Mouse (Mus musculus): ENCODE results near the gene Rgs3.

Rgs3 gene

DNA sequence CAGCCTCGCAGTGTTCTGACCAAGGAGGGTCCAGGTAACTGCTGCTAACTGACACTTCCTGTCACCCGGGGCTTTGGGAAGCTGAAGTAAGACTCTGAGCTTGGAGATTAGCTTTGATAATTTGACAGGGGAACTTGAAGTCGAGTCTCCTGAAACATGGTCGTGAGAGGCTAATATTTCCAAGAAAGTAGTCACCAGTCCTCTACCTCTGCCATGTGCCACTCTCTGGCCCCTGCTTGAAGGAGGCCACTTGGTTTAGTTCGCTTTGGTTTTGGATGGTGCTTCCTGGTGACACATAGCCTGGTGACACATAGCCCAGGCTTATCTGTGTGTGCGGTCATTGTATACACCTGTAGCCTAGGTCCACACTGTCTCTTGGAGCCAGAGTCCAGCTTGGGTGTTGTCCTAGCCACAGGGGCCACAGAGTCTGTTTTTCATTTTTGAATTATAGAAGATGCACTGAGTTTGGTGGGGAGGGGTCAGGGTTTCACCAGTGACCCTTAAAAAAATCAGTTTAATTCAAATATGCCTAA lies at the start of gene Rgs3:
Gene Rgs3 (plus strand): TSS at position 51 of the 533 bp plus-strand sequence.
- no peak for DNase-seq (ENCODE audit: low read depth, low spot score)

DNA sequence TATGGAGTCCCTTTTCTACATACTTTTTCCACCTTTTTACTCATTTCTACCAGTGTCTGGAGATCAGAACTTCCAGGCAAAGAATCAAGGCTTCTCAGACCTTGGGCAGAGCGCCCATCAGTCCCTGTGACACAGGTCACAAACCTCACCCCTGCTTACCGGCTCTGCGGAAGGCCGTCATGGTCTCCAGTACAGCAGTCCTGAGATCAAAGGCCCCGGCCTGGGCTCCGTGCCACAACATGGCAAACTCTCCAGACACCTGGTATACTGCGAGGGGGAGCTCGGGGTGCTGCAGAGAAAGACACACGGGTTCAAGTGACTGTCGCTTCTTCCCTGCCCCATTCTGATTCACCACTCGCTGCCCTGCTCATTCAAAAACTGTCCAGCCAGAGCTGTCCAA lies 49.7 kb upstream of the Rgs3 start:
- no peak for DNase-seq (ENCODE audit: low read depth, low spot score)

DNA sequence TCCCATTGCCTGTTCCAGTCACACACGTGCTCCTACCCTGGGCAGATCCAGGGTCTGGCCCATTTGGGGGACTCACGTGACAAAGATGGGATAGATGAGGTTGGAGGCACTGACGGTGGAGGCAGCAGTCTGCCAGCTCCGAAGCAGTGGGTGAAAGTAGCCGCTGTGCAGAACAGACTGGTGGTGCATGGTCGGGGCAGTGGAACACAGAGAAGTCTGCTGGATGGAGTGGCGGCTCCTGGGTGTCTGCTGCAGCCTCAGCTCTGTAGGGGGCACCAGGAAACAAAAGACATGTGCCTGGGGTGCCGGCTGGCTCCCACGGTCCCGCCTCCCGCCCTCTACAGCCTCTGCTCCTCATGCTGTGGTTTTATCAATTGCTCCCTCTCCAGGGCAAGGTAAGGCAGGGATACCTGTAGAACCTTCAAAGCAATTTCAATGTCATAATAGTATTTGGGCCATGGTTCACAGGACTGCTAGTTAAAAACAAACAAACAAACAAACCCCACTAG lies 45.6 kb upstream of the Rgs3 start:
- peak; percentile 55 for DNase-seq (ENCODE audit: low read depth, low spot score)

DNA sequence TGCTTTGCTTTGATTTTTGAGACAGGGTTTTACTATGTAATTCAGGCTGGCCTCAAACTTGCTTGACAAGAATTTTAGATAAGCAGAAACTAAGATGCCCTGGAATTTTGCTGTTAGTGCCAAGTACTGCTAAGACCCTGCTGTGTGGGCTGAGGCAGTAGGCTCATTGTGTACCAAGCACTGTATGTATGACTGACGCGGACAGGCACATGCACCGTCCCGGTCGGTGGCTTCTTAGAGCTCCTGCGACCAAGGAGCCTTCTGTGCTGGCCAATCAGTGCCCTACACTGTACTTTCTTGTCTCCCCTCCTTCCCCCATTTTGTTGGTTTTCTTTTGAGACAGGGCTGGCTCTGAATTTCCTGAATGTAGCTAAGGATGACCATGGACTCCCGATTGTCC lies 44.7 kb upstream of the Rgs3 start:
- DNase-seq (ENCODE audit: low read depth, low spot score) = no peak

DNA sequence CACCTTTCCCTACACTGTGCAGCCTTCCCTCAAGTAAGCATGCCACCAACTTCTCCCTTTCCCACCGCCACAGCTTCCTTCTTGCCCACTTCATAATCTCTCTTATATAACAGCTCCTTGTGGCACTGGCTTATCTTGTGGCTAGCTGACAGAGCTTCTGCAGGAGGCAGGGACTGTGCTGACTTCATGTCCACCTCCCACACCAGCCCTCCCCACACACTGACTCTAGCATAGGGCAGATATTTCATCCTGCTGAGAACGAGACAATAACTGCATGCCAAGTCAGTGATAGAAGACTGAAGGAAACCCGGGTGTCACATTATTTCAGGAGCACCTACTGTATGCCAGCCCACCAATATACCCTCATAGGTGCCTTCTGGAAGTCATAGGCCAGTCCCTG lies 44.2 kb upstream of the Rgs3 start:
- no peak for DNase-seq (ENCODE audit: low read depth, low spot score)

DNA sequence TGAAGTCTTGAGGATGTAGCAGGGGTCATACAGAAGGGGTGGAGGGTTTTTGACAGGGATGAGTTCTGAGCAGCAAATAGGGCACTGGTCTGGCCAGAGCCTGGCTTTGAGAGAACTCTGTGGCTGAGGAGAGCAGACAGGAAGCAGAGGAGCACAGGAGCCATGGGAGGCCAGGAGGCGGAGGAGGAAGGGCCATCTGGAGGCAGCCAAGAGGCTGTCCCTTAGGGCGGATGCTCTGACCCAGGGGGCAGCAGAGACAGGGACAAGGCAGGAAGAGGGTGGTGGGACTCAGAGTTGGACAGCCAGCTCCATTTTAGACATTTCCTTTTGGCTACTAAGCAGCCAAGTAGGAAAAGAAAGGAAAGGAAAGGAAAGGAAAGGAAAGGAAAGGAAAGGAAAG lies 43.6 kb upstream of the Rgs3 start:
- DNase-seq (ENCODE audit: low read depth, low spot score) = no peak

DNA sequence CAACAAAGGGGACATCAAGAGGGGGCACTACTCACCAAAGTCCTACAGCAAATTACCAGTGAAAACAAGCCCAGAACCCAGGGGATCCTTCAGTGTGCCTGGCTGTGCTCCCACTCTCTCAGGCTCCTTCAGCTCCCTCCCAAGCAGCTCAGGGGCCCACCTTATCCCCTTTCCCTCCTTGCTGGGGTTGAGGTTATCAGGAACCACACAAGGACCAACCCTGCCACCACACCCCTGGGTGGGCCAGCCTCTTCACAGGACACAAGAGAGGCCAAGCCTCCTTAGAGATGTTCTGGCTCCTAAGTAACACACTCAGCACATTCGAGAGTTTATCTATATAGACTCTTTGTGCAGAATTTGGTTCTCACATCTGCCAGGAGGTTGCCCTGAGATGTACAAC lies 43.1 kb upstream of the Rgs3 start:
- no peak for DNase-seq (ENCODE audit: low read depth, low spot score)

DNA sequence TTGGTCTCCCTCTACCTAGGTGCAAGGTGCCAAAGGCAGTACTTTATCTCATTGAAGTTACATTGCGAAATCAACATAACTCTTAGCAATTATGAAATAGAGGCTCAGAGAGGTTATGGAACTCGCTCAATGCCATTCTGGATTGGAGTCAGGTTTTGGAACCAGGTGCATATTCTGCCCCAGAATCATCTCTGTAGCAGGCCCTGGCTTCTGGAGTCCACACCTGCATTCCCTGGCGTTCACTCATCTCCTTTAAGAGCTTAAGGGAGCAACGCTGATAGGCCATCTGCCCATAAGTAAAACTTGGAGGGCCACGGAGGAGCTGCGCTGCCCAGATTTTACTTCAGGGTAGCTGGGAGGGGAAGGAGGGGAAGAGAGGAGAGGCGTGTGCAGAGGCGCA lies 42.6 kb upstream of the Rgs3 start:
- no peak for DNase-seq (ENCODE audit: low read depth, low spot score)

DNA sequence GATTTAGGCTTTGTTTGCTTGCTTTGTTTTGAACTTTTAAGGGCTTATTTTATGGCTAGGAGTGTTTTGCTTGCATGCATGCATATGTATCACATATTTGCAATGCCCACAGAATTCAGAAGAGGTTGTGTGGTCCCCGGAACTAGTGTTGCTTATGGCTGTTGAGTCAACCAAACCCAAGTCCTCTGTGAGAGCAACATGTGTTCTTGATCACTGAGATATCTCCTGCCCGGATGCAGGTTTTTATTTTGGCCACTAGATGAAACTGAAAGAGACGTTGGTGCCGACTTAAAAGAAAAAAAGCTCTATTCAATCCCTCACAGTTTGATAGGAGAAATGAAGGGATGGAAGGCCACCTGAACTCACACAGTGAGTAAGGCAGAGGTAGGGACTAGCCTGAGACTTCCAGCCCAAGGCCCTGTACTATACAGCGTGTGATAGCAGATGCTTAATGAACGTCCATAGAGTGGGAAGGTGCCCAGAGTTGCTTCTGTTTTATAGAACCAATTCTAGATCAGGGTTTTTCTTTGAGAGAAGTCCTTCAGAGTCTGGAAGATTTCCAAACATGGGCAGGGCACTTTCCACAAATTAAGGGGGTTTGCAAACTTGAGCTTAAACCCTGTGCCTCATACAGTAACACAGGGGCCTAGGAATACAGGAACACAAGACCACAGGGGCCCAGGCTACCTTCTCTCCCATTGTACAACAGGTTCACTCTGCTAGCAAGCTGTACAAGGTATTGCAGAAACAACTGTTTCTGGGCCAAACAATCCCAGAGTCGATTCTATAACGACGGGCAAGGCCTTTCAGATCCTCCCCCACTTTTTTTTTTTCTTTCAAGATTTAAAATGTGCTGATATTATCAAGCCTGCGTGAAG lies 41.9 kb upstream of the Rgs3 start:
- DNase-seq (ENCODE audit: low read depth, low spot score) = no peak

DNA sequence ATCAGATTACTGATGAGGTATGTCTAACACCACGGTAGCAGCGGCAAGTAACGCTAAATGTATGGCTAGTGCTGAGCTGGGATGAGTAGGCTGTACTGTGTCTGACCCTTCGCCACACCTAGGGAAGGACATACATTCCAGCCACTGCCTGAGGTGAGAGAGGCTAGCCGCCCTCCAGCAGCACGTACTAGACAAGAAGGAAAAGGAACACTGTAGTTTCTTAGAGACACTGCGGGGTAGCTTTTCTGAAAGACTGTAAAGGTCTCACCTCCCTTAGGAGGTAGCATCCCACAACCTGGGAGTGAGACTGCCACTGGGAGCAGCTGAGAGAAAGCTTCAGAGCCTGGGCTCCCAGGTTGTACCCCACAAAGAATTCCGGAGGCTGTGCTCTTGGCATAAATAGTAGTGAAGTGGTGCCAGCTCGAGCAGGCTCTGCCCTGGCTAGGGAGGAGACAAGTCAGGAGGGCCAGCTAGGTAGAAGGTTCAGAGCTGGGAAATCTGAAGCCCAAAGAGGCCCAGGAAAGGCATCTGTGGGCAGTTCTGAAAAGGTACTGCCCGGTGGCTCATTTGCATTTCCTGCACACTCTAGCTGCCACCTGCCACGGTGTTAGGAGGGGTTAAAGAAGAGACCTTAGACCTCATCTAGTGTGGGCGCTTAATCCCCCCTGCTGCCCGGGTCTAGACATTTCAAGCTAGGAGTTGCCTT lies 41.1 kb upstream of the Rgs3 start:
- no peak for DNase-seq (ENCODE audit: low read depth, low spot score)

DNA sequence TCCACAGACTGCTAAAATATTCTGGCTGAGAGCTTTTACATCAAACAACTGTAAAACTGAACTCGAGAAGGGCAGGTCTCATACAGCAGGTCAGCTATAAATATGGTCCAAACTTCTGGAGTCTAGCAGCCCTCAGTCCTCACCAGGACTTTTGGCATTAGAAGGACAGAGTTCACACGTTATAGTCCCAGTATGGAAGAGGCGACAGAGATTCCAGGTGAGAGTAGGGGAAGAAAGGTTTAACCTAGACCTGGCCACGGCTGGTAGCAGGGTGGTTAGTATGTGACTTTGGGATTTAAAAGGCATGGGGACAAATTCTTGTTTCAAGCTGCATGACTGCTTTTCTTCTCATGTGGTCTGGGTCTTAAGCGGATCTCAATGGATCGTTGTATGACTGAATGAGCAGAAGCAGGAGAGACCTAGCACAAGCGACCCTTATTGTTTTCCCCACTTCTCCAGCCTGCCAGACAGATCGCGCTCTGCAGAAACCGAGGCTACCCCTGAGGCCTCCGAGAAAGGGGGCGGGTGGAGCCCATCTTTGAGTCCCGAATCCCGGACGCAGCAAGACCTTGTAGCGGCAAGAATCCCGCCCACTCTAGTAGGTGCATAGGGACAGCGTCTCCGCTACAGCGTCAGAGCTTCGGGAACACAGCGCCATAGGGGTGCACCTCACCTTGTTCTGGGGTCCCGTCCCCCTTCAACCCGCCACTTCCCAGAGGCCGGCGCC lies 40.4 kb upstream of the Rgs3 start:
- DNase-seq (ENCODE audit: low read depth, low spot score) = peak; percentile 74

DNA sequence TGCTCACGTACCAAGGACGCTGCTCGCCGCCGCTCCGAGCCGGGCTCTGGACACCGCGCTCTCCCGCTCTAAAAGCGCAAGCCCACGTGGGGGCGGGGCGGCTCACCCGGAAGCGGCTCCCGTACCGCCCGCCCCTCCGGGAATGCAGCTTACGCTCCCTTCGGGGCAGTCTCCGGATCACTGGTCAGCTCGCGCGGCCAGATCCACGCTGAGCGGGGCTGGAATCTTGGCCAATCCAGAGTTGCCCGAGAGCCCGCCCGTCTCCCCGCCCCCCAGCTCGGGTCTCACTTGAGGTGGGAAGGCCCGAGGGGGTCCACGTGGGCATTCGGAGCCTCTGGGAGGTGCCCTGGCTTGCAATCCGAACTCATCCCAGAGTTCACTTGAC lies 39.8 kb upstream of the Rgs3 start, which contains the start of gene Alad:
Gene Alad (minus strand): TSS at position 70 of the 385 bp plus-strand sequence.
- peak; percentile 88 for DNase-seq (ENCODE audit: low read depth, low spot score)

DNA sequence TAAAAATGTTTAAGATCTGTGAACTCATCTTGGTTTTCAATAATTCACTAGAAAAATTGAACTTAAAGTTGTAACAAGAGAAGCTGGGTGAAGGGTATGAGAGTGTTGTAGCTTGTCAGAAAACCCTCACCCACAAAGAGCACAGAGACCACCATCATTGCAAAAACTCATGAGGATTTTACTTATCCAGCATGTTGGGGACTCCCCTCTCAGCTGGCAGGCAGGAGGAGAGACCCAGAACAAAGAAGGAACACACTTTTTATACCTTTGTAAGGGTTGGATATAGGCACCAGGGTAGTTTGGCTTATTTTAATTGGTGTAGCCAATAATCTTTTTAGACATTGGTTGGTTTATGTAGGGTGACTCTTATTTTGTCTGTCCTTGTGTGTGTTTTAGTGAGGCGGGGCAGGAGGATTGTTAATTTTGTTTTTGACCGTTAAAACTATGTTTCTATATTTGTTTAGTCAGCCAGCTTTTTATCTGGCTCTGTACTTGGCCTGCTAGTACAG lies 38.7 kb upstream of the Rgs3 start:
- no peak for DNase-seq (ENCODE audit: low read depth, low spot score)

DNA sequence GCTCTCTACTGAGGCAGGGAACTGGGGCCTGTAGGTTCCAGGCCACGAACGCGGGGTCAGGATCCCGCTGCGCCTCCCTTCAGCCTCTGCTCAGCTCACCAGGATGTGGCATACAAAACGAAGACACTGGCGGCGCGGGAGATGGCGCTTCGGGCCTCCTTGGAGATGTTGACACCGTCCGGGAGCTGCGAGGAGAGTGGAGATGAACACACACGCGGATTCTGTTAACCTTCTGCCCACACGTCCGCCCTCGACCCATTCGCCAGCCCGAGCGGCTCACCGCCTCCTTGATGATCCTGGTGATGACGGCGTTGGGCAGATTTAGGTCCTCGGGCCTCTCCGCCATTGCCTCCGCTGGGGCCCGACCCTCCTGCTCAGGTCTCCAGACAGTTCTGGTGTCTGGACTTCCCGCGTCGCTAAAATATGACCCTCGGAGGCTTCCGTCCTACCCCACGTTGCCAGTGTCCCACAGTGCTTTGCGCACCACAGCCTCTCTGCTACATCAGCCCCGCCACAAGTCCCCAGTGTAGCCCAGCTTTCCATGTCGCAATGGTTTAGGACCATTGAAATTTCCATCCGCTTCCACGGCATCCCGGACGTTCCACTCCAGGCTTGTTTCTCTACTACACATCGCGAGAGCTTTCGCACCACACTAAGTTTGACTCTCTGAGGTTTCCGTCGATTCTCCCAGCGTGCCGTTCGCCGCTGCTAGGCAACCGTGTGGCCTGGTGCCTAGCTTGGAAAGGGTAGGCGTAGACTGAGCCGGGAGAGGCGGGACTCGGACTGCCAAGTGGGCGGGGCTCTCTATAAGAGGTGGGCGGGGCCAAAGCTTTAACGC lies 34.8 kb upstream of the Rgs3 start, which contains the start of the genes Pole3 and 4933430I17Rik:
Gene Pole3 (minus strand): TSS at position 418 of the 838 bp plus-strand sequence.
Gene 4933430I17Rik (plus strand): TSS at position 719 of the 838 bp plus-strand sequence.
- peak; percentile 99 for DNase-seq (ENCODE audit: low read depth, low spot score)

DNA sequence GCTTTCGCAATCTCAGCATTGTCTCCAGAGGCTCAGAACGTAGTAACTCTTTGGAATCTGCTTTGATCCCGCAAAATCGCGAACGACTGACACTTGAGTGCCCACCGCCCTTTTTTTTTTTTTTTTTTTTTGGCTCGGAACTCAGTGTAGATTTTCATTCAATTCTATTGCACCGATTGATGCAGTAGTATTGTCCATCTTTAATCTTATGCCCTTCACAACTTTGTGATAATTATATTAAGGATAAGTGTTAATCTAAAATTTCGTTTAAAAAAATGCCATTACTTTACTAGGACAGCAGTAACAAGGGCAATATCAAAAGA lies 34.2 kb upstream of the Rgs3 start:
- DNase-seq (ENCODE audit: low read depth, low spot score) = no peak

DNA sequence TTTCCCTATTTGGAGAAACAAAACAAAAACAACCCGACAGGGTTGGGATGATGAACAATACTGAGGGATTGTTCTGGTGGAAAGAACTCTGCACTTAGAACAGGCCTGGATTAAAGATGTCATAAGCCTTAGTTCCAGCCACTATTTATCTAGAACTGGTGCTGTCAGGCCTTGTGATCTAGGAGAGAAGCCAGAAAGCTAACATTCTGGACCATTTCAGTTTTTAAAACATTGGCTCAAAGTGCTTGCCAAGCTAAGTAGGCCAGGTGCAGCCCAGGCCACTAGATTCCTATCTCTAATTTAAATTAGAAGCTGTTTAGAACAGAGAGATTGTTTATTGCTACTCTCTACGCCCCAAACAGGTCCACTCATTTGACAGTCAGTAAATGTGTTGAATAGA lies 33.4 kb upstream of the Rgs3 start:
- DNase-seq (ENCODE audit: low read depth, low spot score) = no peak

DNA sequence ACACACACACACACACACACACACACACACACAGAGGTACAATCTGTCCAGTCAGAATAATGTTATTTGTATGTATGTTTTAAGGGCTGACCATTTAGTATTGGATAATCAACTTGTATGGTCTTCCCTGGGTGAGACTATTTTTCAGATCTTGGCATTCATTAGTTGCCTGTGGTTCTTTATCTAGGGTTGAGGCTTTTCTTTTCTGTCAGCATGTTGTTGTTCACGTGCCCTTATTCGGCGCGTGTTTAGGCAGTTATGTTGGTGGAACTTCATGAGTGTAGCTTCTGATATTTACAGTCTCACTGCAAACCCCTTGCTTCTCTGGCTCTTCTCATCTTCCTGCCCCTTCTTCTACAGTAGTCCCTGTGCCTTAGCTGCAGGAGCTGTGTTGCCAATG lies 32.0 kb upstream of the Rgs3 start:
- DNase-seq (ENCODE audit: low read depth, low spot score) = no peak

DNA sequence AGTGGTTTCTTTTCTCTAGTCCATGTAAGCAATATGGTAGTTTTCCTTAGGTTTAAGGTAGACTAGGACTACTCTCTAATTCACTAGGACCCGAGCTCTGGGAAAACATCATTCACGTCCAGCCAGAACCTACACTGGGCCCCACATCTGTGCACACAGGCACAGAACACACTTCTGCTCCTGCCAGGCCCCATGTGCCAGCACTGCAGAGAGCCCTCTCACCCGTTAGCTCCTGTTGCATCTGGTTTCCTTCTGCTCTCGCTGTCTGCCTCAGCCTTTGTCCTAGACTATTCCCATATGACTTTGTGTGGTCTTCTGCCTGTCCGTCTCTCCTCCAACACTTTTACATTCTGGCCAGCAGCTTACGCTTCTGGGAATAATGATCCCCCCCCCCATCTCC lies 25.9 kb upstream of the Rgs3 start:
- DNase-seq (ENCODE audit: low read depth, low spot score) = no peak

DNA sequence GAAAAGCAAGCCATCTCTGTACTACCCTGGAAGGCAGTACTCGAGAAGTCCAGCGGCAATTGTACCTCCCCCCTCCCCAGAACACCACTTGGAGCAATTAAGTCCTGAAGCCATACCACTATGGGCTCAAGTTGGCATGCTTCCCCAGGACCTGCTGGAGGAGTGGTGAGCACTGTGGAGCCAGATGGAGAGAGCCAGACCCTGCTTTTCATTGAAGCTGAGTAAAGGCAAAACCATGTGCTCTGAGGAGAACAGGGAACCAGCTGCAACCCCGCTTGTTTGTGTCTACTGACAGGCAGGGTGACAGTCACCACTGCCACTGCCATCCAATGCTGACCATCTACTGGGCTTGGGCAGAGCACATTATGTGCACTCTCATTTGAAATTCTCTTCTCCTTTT lies 17.8 kb upstream of the Rgs3 start:
- DNase-seq (ENCODE audit: low read depth, low spot score) = no peak

DNA sequence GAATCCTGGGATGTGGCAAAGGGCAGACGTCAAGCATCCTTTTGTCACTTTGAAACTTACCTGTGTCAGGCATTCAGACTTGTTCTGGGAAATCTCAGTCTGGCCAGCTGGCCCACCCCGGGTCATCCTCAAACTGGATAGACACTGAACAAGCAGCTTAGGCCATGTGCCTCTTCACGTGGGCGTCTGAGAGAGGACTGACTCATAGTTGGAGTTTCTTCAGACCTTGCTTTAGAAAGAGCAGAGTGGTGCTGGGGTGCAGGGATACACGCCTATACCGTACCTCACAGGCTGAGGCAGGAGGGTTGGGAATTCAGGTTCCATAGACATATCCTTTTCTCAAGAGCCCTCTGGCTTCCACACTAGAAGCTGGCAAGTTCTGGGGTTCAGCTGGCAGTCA lies 15.9 kb upstream of the Rgs3 start:
- DNase-seq (ENCODE audit: low read depth, low spot score) = no peak

DNA sequence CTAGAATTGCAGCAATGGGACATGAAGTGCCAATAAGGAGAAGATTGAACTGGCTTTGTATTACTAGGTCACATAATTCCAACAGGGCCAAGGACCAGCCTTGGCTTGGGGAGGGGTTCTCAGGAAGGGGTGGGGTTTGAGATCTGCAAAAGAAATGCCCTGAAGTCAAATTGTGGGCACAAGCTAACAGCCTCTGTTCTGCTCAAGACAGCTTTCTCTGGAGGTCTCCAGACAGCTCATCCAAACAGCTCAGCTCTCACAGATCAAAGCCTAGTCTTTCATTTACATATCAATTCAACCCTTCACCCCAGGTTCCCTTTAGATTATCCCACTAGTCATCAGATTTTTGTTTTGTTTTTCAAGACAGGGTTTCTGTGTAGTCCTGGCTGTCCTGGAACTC lies 14.8 kb upstream of the Rgs3 start:
- DNase-seq (ENCODE audit: low read depth, low spot score) = peak; percentile 63

All from ES-CJ7 (cell line).